Mouse (Mus musculus): ENCODE measurements around the gene Rapgef4.
A peak's percentile ranks its signal among the peaks of the same experiment; 100 is the strongest.

The Rapgef4 gene

DNA sequence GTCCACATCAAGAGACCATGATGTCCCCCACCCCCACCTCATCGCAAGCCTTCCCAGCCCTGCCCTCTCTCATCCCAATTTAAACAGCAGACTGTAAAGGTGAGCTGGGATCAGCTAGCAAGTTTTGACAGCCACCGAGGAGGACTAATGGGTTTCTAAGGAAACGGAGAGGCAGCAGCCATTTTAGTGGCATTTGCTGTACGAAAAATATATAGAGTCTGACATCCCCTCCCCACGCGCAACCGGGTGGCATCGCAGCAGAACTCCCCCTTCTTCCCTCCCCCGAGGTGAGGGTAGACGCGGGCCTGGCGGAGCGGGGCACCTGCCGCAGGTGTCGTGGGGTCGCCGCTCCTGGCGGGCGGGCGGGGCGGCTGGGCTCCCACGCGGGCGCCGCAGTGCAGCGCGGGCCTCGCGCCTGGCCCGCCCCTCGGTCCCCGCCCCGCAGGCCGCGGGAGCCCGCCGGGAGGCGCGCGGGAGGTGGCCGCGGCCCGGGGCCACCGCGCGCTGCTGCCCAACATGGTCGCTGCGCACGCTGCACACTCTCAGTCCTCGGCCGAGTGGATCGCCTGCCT is at the start of gene Rapgef4:
Rapgef4 (plus strand) TSS at position 470 of the 572 bp plus-strand sequence.
- DNase-seq (ENCODE audit: extremely low spot score, low spot score): peak; percentile 21

DNA sequence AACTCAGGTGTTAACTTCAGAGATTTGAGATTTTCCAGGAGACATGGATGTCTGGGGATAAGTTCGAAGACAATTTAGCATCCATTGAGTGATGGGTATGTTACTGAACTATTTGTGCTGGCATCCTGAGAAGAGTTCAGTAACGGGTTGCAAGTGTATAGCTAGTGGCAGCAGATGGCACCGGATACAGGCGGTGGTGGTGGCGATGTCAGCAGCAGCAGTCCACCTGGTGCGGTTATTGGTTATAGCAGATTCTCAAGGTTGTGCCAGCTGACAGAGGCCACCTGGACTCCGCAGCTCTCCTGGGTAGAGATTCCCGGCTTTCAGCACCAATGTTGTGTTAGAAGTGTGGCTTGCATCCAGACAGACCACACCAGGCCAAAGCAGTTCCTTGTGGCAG is 47.0 kb upstream of the Rapgef4 start:
- no peak for DNase-seq (ENCODE audit: extremely low spot score, low spot score)

DNA sequence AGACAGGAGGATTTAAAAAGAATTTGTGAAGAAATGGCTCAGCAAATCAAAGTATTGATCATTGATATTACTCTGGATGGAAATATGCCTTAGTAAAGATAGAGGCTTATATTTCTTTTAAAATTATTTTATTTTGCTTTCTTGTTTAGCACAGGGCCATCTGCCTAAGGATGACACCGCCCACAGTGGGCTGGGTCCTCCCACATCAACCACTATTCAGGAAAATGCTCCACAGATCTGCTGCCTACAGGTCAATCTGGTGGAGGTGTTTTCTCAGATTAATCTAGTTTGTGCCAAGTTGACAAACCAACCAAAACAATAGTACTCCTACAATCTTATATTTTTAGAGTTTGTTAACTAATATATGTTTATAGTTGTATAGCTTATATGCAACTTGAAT is 44.3 kb upstream of the Rapgef4 start:
- no peak for DNase-seq (ENCODE audit: extremely low spot score, low spot score)

DNA sequence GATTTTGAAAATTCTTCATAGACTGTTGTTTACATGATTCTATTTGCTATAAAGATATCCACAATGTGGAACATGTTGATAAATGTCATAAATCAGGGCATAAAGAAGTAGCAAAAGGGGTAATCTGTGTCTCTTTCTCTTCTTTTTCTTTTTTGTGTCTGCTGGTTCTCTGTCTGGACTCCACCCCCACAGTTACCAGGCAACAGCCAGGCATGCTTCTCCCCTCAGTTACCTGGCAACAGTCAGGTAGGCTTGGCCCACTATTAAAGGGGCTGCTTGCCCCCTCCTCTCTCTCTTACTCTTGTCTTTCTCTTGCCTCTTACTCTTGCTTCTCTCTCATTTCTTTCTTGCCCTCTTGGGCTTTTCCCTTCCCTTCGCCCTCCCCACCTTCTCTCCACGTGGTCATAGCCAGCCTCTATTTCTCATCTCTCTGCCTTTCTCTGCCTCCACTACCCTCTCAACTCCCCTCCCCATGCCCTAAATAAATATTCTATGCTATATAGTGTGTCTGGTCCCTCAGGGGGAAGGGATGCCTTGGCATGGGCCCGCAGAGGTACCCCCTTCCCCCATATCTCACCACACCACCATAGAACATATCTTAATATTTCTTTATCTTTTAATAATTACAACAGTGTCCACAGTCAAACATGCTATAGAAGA is 43.3 kb upstream of the Rapgef4 start:
- DNase-seq (ENCODE audit: extremely low spot score, low spot score): no peak

DNA sequence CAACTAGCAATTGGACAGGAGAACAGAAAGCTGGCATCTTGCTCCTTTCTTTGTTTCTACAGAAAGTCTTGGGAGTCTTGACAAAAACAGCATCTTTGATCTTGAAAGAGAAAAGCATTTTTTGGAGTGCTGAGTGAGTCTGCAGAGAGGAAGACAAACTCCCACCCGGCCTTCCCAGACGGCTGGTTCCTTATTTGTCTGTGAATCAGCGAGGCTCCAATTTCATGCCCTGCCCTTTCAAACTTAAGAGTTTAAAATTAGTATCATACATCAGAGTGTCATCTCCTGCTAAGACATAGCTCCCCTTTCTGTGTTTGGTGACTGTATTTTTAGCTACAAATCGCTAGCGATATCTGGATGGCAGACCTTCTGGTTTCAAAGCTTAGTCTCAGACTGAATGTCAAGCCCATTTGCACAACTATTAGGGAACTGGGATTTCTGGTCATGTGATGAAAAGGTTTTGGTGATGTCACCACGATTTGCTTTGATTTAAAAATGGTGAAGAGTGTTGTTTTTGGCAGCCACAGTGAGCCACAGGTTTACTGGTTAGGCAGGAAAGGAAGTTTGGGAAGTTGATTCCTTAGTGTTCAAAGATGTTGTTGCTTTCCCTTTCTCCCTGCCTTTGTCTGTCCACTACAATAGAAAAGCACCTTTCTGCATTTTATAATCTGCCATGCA is 42.2 kb upstream of the Rapgef4 start:
- DNase-seq (ENCODE audit: extremely low spot score, low spot score): no peak

DNA sequence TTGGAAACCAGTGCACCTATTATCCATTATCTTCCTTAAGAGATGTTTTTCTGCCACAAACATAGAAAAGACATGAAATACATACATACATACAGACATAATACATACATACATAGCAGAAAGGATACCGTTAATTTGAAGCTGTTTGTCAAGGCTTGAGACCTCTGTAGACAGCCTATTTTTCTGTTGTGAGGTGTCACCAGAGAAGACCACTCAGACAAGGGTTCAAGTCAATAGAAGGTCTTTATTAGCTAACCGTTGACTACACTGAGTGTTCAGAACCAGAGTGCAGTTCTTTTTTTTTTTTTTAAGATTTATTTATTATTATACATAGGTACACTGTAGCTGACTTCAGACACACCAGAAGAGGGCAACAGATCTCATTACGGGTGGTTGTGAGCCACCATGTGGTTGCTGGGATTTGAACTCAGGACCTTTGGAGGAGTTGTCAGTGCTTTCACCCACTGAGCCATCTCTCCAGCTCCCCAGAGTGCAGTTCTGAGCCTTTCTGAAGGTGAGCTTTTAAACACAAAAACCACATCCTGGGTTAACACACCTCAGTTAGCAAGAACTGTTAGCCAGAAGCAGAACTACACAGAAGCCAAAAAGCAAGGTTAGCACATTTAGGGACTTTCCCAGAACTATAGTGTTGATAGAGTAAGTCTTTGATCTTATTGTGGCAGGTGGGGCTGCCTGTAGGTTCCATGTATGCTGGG is 39.9 kb upstream of the Rapgef4 start:
- no peak for DNase-seq (ENCODE audit: extremely low spot score, low spot score)

DNA sequence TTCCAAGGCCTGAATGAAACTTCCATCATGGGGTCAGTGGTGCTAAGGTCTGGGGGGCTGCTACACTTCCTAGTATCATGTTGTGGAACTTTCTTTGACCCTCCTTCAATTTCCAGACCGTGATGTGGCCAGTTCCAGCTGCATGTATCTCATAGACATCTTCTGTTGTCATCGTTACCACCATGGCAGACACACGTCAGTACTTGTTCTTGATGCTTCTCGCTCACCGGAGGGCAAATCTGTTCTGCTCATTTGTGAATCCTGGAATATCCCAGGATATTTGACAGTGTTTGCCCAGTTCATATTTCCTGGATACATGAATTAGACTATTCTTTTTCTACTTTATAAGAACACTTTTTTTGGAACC is 39.3 kb upstream of the Rapgef4 start:
- no peak for DNase-seq (ENCODE audit: extremely low spot score, low spot score)

DNA sequence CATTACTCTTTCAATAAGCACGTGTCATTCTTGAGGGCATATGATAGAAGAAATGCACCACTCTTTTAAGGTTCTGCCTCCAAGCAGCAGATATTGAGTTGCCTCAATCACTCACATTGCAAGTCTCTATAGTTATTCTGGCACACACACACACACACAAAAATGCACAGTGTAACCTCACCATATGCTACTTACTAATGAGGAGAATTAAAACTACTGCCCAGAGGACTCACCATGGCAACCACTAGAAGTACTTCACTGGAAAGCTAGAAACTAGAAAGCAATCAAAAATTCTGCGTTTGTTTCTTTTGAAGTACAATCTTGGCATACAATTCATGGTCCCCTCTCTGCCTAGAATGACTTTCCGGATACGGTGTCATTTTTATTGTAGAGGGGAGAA is 29.8 kb upstream of the Rapgef4 start:
- no peak for DNase-seq (ENCODE audit: extremely low spot score, low spot score)

DNA sequence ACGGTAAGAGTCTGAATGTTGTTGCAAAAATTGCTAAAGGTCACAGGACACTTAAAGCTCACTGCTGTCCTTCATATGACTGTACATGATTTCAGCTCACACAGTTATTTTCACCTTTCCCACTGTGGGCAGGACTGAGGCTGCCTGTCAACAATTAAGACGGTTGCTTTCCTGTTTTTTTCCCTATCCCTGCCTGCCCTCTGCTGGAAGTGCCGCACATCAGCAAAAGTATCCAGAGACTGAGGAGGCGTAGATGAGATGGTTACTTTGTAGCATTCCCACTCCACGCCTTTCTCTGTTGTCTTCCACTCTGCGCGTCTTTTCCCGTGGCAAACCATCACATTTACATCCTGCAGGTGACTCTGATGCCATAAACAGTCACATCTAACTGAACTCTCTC is 25.4 kb upstream of the Rapgef4 start:
- DNase-seq (ENCODE audit: extremely low spot score, low spot score): peak; percentile 49

DNA sequence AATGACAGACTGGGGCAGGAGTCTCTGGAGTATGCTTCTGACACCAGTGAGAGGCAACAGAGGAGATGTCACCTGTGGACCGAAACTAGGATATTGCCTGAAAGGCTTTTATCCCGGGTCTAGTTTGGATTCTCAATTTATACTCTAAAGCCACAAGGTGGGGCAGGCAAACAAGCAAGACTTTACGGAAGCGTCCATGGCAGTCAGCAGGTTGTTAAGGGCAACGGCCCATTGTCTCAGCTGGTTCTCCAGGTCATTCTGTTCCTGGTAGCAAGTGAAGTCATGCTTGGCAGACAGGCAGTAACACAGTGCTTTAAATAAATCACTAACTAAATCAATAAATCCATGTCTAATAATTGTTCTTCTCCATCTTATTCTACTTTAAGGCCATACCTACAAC is 24.6 kb upstream of the Rapgef4 start:
- no peak for DNase-seq (ENCODE audit: extremely low spot score, low spot score)

DNA sequence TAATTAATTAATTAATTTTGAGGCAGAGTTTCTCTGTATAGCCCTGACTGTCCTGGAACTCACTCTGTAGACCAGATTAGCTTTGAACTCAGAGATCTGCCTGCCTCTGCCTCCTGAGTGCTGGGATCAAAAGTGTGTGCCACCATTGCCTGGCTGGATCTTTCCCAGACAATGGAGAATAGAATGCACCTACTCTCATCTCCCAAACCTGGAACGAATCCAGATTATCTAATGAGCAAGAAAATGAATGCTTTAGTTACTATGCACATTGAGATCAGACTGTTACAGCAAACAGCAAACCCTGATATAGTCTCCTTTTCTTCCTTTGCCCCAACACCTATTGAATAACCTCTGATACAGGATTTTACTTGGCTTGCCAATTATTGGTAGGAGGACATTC is 23.1 kb upstream of the Rapgef4 start:
- no peak for DNase-seq (ENCODE audit: extremely low spot score, low spot score)

DNA sequence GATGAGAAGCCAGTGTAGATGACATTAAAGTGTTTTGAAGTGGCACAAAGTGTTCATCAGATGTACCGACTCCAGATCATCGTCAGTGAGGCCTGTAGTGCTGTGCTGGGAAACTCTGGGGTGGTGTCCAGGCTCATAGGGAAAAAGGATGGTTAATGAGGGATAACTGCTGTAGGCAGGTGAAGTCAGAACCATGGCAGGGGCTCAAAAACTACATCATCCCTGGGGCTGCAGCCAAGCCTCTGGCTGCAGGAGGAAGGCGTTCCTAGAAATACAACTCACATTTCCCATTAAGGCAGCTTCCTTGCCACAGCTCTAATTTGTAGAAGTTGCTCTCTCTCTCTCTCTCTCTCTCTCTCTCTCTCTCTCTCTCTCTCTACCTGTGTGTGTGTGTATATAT is 22.6 kb upstream of the Rapgef4 start:
- no peak for DNase-seq (ENCODE audit: extremely low spot score, low spot score)

DNA sequence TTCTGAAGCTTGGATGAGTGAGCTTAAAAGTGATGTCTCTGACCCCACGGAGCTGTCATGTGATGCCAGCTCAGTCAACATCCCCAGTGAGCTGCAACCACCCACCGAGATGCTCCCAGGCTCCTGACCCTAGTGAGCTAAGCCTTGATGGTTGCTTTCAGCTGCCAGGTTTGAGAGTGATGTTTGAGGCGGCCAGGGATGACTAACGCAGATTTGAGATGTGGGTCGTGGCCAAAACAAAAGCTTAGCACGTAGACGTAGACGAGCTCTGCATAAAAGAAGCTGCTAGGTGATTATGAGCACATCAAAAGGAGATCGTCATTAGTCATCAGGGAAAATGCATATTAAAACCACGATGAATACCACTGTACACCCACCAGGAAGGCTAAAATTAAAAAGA is 16.8 kb upstream of the Rapgef4 start:
- DNase-seq (ENCODE audit: extremely low spot score, low spot score): no peak

DNA sequence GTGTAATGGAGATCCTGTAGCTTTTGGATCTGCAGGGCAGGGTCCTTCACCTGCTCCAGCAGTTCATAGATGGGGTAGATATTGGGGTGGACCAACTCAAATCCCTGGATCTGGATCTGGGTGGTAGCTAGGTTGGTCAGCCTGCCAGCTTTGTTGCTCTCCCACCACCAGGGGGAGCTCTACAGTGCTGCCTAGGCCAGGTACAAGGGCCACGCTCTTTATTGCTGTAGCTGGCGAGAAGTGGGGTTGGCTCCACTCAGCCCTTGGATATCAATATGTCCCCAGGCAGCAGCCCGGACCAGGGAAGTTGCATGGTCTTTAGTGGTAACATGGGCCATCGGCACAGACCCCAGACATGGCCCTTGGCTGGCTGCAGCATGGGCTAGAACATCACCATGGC is 15.6 kb upstream of the Rapgef4 start:
- peak; percentile 25 for DNase-seq (ENCODE audit: extremely low spot score, low spot score)

DNA sequence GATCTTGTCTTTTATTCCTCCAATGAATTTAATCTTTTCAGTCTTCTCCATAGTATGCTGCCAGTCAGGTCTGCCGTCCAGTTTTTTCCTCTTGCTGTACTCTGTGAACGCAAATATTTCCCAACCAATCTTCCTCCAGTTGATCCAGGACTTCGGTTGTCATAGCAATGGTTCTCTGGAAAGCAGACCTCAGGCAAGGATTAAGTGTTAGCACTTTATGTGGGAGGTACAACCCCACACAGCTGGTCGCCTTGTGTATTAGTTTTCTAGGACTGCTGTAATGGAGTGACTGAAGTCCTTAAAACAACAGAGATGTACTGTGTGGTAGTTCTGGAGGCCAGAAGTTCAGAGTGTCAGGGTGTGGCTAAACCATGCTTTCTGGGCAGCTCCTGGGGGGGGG is 14.3 kb upstream of the Rapgef4 start:
- DNase-seq (ENCODE audit: extremely low spot score, low spot score): no peak

DNA sequence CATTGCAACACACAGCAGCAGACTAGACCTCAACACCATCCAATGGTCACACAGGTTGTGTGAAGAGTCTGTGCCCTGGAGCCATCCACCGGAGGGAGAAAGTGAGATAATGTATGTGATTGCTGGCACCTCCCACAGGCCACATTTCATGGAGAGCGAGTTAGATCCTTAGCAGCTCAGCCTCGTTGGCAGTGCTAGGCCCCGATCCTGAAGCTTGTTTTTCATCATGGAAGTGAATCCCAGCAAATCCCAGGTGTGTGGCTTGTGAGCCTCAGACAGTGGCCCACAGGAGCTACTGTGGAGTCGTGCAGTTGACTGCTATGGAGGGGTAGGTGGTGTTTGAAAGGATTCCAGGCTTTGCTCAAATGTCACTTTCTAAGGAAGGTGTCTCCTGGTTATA is 13.2 kb upstream of the Rapgef4 start:
- no peak for DNase-seq (ENCODE audit: extremely low spot score, low spot score)

DNA sequence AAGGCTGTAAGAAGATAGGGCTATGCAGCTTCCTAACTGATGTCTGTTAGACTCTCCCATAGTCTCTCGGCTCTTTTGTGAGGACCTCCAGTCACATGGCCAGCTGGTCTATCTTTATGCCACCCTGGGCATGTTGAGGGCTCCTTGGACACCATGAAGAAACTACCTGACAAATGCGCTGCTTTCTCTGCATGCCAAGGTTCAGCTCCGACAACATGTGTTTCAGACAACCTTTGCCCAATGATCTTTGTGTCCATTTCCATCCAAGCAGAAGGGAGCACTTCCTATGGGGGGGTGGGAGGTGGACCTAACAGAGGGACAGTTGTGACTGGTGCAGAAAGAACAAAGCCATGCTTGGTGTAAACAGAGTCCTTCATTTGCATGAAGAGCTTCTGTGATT is 7.4 kb upstream of the Rapgef4 start:
- no peak for DNase-seq (ENCODE audit: extremely low spot score, low spot score)

DNA sequence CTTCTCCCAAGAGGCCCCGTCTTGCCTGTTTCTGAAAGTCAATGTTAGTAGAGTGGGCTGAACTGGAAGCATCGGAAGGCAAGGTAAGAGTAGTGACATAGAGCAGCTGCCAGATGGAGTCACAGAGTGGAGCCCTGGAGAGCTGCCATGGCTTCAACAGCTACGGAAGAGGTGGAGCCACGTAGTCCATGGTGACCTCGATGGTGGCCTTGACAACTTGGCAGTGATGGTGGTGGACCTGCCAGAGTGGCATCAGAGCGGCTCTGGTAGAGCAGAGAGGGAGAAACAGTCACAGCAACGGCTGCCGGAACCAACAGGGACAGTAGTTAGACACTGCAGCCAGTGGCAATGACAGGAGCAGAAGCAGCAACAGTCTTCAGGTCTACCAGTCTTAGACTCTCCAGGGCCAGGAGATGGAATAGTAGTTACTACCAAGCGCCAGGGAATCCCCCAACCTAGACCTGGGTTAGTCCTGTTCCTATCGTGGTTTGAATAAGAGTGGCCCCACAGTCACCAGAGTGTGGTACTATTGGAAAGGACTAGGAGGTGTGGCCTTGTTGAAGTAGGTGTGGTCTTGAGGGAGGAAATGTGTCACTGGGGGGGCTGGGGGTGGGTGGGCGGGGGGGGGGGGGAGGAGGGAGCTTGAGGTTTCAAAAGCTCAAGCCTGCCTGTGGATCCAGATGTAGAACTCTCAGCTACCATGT is 6.7 kb upstream of the Rapgef4 start:
- no peak for DNase-seq (ENCODE audit: extremely low spot score, low spot score)

DNA sequence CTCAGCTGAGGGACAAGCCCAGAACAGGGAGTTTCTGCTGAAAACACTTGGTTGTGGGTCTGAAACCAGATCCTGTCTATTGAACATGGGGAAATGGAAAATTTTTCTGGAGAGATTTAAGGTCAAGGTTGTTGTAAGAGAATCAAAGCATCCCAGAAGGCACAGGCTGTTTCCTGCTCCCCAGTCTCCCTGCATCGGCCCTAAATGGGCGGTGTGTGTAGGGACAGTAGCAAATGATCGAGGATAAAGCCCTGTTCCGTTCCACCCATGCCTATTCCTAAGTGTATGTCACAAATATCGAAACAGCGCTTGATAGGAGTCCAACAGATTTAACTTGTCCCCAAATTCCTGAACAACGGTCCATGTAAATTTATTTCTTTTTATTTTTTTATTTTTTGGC is 1.1 kb upstream of the Rapgef4 start:
- DNase-seq (ENCODE audit: extremely low spot score, low spot score): no peak

DNA sequence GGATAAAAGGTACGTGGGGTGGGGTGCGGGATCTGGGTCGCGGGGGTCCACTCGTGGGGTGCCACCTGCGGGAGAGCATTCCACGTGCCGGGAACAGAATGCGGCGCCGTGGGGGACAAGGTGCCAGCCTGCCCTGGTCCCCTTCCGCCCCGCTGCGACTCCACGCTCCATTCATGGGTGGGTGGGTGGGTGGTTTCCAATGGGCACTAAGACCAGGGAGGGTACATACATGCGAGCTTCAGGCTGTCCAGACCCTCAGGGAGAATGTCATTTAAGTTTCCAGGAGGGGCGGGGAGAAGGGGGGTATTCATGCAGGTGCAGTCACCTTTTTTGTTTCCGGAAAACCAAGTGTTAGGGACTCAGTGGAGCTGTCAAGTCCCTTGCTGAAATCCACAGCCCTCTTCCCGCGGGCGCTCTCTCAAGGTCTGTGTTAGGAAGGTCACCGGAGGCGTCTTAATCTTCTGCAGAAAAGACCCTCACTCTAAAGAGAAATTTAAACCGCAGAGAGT is 357 bp downstream of the Rapgef4 start:
- peak; percentile 27 for DNase-seq (ENCODE audit: extremely low spot score, low spot score)

DNA sequence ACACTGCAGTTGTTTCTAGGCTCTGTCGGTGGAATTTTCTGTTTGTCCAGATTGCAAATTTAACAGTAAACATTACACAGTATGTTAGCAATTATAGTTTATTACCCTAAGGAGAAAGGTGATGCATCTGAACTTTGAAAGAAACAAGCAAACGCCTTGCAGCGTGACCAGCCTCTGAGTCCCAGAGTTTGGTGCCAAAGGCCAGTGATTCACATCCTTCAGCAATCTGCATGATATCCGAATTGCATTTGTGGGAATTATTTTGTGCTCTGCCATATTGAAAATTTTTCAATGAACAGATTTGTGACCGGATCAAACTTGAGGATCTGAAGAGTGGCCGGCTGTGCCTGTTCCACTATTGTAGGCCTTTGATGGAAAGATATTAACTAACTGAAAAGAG is 856 bp downstream of the Rapgef4 start:
- no peak for DNase-seq (ENCODE audit: extremely low spot score, low spot score)

Measured in neural tube, embryonic 10.5 days (tissue).